Mouse (Mus musculus) adrenal gland (tissue): ENCODE data around the gene Kif6.

Experiments
- intact Hi-C: fragments of 180-260 bp; cut with DNase I; formaldehyde crosslinking; loops from one replicate; pipeline ENCODE4 v1.15.1; 2025

Kif6 gene

DNA sequence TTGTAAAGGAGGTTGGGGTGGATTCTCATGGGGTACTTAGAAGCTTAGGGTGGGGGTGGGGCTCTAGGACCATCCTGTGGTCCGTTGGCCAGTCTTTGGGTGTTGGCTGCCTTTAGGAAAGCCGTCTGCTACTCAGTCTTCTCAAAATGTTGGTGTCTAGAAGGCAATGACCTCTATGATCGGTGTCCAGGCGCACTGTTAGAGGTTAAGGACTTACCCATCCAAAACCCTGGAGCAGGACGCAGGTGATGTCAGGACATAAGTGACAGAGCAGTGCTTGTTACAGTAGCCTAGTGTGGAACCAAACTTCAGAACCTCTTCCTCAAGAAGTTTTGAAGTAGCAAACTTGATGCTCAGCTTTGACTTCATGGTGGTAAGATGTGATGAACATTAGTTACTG is 170.9 kb downstream of the Kif6 start:
- intact Hi-C loops, result no loop called here

DNA sequence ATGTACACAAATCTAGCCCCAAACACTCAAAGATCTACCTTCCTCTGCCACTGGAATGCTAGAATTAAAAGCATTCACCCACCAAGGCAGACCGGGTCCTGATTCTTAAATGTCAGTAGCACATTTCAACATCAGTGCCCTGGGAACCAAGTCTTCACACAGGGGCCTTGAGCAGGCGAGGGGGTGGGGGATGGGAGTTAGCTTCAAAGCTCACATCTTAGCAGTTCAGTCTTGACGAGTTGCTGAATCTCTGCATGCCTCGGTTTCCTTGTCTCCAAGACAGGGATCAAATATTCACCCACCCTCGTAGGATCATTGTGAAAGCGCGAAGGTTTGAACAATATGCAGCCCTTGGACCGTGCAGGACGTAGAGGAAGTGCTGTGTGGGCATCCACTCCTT is 172.4 kb downstream of the Kif6 start:
- intact Hi-C loops, result no loop called here

DNA sequence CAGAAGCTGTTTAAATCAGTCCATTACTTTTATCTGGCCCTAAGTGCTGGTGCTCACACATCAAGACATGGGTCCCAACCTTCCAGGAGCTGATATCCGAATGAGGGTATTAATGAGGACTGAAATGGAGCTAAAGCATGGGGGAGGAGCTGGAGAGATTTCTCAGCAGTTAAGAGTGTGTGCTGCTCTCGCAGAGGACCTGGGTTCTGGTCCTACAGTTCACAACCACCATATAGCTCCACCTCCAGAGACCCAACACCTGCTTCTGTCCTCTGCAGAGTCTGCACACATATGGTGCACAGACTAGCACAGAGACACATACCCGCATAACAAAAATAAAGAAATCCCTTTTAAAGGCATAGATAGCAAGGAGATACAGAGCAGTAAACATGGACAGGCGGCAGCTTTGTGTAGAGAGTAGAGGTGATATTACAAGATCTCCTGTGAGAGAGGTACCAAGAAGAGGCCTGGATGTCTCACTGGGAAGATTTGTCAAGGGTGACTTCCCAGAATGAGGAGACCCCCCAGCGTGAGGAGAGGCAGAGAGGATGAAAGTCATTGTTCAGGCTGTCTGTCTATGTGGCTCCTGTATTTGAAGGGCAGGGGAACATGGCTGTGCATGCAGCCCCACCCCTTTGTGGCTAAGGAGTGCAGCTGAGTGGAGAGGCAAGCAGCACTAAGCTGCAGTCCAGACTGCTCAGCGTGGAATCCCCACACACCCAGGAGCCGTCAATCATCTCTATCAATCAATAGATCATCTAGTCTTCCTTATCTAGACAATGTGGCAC is 173.4 kb downstream of the Kif6 start:
- intact Hi-C loops, result no loop called here

DNA sequence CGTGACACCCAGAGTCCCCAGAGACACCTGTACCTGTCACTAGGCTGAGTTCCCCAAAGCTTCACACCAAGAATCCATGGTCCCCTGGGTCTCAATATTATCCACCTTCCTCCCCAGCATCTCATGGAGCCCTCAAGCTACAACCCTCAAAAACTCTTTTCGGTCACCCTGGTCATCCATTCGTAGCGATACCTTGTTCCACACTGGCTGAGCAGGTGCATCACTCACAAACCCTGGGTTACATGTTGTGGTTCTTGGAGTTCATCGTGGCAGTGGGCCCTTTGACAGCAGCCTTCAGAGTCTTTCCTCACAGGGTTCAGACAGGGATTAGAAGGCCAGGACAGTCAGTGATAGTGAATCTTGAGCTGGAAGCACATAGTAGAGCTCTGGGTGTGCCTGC is 176.6 kb downstream of the Kif6 start:
- intact Hi-C loops, result no loop called here

DNA sequence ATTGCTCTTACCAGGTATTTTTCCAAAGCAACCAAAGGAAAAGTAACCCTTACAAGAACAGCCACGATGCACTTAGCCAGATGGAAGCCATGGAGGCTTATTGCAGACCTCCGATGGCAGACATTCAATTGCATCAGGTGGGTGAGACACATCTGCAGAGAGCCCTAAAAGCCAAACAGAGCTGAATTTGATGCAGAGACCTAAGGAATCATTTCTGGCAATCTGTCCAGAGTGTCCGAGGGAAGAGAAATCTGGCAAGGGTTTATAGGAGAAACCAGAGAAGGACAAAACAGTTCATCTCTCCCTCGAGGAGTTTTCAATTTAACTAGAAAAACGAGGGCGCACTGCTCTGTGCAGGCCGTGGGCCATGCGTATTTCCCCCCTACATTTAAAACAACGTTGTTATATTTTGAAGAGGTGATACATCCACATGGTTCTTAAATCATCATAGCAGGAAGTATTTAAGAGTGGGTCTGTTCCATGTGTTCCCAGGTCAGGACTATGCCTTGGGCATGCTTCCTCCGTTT is 177.3 kb downstream of the Kif6 start:
- intact Hi-C loops, result no loop called here

DNA sequence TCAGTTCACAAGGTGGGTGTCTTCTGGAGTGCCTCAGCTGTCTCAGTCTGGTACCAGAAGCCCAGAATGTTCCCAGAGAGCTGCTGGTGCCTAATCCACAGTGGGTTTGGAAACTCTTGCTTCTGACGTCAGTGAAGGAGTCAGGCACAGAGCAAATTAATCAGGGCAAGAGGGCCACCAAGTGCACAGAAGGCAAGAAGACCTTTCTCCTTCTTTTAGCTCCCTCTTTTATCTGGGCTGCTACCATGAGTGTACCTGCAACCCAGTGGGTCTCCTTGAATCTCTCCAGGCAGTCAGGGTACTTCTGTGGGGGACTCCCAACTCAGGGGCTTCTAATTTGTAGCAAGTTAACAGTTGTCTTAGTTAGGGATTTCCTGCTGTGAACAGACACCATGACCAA is 178.0 kb downstream of the Kif6 start:
- intact Hi-C loops, result no loop called here

DNA sequence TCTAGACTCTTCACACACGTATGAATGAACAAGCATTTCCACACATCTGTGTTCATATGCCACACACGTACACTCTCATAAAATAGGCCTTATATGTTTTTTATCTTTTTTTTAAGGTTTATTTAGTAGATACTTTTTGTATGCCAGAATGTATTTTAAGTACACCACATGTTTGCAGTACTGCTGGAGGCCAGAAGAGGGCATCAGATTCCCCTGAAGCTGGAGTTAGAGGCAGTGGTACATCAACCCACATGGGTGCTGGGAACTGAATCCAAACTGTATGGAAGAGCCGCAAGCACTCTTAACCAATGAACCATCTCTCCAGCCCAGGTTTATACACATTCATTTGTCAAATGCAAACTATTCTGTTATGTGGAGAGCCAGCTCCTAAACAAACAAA is 179.0 kb downstream of the Kif6 start:
- intact Hi-C loops, result no loop called here

DNA sequence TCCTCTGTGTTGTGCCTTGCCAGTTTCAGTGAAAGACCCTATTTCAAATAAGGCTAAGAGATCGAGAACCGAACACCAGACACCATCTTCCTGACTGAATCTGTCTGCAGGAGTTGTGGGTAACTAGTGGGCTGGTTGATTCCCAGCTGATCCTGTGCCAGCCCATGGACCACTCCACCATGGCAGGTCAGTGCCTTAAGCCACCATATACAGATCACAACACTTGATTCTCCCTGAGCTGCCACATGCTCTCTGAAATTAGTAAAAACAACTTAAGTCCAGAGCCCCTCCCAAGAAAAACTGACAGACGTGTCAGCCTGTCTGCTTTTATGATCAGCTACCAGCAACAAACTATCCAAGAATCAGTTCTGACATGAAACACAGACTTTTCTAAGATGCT is 180.3 kb downstream of the Kif6 start:
- intact Hi-C loops, result no loop called here

DNA sequence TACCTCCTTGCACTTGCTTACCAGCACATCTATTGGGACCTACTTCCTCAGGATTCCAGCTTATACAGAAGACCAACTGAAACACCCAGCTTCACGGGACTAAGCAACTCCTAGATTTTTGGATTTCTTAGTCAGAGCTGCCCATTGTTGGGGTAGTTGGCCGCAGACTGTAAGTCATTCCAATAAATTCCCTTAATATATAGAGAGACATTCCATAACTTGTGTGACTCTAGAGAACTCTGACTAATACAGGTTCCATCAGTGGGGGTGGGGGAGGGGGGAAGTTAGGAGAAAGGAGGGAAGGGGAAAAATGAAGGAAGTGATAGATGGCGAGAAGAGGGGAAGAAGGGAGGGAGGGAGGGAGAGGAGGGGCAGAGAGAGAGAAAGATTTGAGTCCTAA is 181.2 kb downstream of the Kif6 start:
- intact Hi-C loops, result no loop called here

DNA sequence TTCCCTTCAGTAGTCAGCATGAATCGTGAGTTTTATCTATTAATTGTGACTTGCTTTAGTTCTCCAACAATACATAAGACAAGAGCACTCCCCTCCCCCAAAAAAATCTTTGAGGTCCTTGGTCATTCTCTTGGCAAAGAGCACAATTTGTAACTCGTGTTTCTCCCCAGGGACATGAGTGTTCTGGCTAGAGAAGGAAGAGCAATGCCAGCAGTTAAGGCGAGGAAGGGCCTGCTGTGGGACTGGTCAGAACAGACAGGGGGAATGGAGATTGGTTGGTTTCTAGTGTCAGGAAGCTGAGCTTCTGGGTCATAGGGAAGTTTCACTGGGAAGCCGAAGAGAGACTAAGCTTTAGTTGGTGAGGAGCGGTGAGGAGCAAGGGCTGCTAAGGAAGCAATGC is 184.2 kb downstream of the Kif6 start:
- intact Hi-C loops, result no loop called here

DNA sequence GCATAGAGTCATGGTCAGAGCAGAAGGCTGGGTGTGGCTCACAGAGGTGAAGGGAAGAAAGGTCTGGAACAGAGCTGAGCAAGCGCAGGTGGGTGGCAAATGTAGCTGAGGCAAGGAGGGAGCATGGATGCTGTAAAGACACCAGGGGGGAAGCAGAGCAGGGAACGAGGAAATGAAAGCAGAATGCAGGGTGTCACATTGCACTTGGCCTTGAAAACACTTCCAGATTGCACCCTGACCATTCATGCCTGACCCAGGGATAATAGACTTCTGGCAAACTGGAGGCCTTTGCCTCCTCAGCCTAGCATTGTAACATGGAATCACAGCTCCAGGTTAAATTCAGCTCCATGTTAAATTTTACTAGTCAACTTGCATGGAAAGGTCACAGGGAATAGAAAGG is 185.2 kb downstream of the Kif6 start:
- intact Hi-C loops, result no loop called here

DNA sequence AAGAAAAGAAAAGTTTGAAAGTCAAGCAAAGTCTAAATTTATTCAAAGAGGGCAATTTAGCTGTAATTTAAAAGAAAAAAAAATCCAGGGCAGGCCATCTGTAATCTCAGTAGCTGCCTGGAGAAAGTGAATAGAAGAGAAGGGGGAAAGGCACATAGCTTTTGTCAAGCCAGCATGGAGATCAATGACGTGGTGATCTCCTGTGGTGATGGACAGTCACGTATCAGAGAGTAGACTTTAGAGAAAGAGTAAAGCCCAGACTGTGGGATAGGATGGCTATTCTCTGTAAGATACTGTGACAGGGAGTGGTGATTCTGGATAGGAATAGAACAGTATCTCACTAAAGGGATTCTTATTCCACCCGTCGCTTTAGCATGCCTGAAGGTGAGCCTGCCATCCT is 192.5 kb downstream of the Kif6 start:
- intact Hi-C loops, result no loop called here

DNA sequence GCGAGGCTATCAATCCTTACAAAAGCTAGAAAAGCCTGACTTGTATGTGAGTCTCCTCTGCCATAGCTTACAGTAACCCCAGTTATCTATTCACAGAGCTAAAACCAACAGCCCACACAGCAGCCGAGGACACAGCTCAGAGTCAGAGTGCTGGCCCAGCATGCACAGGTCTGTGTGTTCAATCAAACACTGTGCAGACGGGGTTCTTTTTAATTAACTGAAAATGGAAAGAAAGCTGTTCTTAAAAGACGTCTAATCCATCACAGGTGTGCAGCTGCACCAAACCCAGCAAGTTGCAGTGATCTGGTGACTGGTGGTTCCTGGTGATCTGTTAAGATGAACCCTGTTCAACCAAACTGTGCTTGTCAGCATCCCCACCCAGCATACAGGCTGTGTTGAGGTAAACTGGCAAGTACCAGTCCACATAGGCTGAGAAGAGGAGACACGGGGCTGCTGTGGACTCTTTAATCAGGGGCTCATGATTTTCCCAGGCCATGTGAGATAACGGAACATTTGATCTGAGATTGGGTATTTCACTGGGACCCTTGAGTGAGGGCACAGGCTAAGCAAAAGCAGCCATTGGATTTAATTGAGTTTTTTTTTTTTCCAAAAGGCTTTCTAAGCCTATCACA is 193.9 kb downstream of the Kif6 start:
- intact Hi-C loops, result no loop called here

DNA sequence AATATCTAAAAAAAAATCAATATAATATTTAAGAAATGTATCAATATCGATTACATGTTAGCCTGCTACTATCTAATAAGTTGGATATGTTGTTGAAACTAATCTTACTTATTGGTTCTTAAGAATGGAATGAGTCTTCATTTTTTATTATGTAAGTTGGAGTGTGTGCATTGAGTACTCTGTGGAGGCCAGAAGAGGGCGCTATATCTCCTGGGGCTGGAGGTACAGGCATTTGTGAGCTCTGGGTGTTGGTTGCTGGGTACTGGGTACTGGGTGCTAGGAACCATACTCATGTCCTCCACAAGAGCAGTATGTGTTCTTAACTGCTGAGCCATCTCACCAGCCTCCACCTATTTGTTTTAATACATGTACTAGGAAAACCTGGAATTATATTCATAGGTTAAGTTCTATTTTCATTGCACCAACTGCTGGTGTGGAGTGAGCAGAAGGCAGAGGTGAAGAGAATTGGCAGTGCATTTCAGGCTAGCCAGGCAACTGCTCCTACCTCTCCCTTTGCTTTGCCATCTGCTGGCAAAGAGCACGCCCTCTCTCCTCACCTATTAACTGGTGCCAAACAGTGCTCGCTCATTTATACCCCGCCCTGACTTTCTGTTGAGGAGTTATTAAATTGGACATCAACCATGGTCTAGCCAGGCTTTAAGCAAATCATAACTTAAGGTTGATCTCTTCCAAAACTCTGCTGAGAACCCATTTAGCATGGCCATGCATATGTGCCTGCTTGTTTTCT is 199.1 kb downstream of the Kif6 start:
- intact Hi-C loops, result no loop called here

DNA sequence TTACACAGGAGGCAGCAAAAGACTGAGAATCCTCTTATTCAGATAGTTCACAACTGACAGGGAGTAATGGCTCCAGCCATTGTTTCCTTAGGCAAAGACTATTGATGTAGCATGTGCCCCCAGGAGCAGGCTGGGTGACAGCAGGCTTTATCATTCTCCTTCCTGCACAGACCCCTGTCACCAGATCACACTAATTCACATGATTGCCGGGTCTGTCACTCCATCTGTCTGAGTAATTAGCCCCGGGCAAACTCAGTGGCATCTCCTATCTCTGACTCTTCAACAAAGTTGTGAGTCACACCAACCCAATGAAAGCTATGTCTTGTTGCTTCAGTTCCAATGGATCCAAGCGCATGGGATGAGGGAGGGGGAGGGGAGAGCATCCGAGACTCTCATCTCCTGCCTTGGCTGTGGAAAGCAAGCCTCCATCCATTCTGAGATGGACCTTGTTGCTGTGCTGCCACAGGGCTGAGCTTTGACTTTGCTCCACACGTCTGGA is 201.2 kb downstream of the Kif6 start:
- intact Hi-C loops, result no loop called here

DNA sequence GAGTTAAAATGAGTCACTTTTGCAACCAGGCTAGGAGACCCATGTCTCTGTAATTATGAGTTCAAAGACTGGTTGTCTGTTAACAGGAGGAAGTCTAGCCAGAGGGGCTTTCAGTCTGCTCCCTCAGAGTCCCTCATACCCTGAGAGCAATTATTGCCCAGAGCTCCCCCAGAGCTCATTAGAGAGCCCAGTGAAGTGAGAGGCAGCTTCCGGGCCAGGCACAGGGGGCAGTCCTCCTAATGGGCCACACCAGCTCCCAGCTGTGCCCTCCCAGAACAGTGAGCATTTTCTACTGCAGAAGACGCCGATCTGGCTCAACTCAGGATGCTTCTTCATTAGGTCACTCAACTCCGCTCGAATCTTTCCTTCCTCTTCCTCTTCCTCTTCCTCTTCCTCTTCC is 201.8 kb downstream of the Kif6 start:
- intact Hi-C loops, result no loop called here

DNA sequence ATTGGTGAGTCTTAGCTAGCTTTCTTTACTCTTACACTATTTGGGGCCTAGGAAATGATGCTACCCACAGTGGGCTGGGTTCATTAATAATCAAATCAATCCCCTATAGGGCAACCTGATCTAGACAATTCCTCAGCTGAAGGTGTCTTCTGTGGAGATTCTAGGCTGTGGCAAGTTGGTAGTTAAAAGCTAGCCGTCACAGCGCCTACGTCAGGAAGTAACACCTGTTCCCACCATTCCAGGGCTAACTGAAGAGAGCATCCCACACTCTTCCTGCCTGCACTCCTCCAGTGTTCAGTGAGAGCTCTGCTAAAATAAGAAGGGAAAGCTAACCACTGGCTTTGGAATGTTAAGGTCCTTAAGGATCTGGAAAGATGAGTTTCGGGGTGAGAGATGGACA is 205.3 kb downstream of the Kif6 start:
- intact Hi-C loops, result no loop called here

DNA sequence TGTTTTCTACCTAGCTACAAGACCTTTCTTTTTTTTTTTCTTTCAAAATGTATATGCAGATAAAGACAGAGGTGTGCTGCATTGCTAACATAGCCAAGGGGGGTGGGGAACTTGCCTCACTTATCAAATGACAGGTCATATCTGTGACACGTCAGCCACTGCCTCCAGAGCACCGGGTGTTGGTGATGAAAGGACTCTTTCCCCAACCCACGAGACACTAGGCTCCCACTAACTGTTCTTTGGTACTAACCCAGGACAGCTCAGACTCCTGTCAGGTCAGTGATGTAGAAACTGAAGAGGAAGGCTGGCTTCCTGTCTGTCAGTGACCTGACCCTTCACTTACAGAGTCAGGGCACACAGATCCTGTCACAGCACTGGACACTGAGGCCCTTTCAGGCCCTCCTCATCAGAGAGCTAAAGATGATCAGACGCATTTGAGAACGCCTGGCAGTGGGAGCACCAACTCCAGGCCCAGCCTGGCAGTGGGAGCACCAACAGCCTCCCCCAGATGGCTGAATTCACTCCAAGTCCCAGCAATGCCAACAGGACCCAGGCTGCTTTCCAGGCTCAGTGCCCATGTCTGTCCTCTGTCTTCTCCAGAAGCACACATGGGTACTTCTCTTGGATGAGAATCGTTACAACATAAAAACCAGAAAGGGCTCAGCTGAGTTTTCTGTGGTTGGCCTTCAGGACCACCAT is 209.4 kb downstream of the Kif6 start:
- intact Hi-C loops, result no loop called here

DNA sequence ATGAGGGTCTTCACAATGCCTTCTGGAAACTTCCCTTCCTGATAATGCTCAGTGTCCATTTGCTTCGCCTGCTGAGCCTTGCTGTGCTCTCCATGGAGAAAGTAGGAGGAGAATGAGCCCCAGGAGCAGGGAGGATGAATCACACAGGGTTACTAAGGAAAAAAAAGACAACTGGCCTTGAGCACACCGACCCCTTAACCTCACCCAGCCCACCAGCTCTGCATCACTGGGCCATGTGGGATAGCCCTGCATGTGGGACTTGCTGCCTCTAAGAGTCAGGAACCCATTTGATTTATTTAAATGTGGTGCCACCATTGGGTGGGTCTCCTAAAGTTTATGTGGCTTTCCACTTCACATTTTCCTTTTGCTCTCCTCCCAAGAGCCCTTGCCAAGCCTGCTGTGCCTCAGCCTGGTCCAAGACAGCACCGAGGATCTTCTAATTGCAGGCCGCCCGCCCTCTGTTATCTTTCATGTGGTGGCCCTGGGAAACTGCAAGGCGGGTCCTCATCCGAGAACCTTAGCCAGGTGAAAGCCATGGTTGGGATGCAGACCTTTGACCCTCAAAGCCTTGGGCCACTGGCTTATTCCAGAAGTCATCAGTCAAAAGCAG is 210.0 kb downstream of the Kif6 start:
- intact Hi-C loops, result no loop called here

DNA sequence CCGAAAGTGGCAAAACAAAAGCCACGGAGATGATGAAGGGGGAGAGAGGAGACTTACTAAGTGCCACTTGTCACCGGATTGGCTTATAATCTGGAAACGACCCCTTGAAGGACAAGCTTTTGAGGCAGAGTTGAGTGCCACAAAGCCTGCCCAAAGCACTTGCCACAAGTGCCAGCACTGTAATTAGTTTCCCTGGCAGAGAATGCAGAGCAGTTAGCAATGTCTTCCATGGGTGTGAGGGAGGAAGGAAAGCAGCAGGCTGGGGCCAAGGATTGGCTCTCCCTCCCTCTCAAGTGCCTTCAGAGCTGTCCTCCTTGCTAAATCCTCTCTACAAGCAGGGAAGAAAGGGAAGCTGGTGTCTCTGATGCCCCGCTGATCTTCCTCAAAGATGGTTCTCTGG is 210.9 kb downstream of the Kif6 start:
- intact Hi-C loops, result no loop called here

DNA sequence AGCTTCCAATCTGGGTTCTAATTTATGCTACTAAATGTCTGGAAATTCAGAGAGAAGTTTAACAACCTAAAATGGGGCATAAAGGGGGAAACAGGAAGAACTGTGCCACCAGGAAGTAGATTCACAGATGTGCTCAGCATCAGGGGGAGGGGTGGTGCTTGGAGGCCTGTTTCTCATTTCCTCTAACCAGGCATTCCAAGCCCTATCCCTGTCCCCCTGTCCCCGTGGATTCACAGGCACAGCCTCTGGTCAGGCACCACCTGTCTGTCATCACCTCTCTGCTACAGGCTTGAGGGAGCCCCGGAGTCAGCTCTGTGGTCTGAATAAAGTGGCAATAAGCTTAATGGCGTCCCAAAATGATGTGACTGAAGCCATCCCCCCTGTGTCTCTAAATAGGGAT is 216.8 kb downstream of the Kif6 start:
- intact Hi-C loops, result no loop called here
